Mouse (Mus musculus): Measurements from ENCODE around the gene Olfr116. TPM values are rescaled to one million over a fixed set of nuclear protein-coding genes. Genes with fewer than 3 reads are reported as not detected.

The Olfr116 gene
- total RNA-seq (2021) = not detected
- long read RNA-seq, experiment 1 = 0 reads
- long read RNA-seq, experiment 2 = 0 reads

- DNase-seq = no peak
Measured at GRCm38 (mm10) chr17:37627009-37627408, at the start of gene Olfr116, which contains the start of gene Olfr115. TSS of gene Olfr116 (minus strand) at chr17:37627199. TSS of gene Olfr115 (minus strand) at chr17:37627109.

- no peak for DNase-seq
Measured at GRCm38 (mm10) chr17:37666688-37667087, 39.7 kb upstream of the Olfr116 start, which contains the start of gene Olfr118. TSS of gene Olfr118 (plus strand) at chr17:37666988.

GRCm38 (mm10) chr17:37663682-37664081 lies 36.7 kb upstream of the Olfr116 start, which contains the start of gene Olfr117:
TSS of gene Olfr117 (minus strand) at chr17:37663782.
- DNase-seq = no peak

DNA sequence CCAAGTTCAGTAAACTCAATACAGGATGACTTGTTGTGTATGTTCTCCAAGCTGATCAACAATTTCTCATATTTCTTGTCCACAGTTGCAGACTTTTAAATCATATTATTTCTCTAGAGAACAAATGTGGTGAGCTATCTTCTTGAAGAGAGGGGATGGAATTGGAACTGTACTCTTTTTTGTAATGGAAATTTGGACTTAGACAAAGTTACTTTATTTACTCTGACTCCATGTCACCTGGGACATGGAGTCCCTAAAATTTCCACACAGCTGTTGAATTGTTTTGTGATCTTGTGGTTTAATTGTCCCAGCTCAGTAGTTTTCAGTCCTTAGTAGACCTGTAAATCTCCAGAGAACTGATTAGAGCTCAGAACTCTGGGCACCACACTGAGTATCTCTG lies 34.4 kb downstream of the Olfr116 start, which contains the start of gene Olfr114:
TSS of gene Olfr114 (minus strand) at position 101 of the 400 bp plus-strand sequence.
- no peak for DNase-seq

DNA sequence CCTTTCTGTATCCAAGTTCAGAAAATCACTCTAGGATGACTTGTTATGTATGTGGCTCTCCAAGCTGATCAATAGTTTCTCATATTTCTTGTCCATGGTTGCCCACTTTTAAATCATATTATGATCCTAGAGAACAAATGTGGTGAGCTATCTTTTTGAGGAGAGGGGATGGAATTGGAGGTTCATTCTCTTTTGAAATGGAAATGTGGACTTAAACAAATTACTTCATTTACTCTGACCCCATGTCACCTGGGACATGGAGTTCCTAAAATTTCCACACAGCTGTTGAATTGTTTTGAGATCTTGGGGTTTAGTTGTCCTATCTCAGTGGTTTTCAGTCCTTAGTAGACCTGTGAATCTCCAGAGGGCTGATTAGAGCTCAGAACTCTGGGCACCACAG lies 49.4 kb downstream of the Olfr116 start, which contains the start of gene Olfr113:
TSS of gene Olfr113 (minus strand) at position 101 of the 400 bp plus-strand sequence.
- no peak for DNase-seq

Other genes starting within 250 kb of the Olfr116 start
- not detected for gene Olfr105-ps, start 248.2 kb downstream of the Olfr116 start, total RNA-seq (2021)
- not detected for gene Olfr106-ps, start 236.8 kb downstream of the Olfr116 start, total RNA-seq (2021)
- not detected for gene Olfr107, start 228.0 kb downstream of the Olfr116 start, total RNA-seq (2021)
- gene Olfr108, start 181.7 kb downstream of the Olfr116 start, total RNA-seq (2021) = not detected
- gene Olfr109, start 168.3 kb downstream of the Olfr116 start, total RNA-seq (2021) = not detected
- gene H2-M2, start 143.6 kb downstream of the Olfr116 start, total RNA-seq (2021) = not detected
- gene Olfr110, start 134.7 kb downstream of the Olfr116 start, total RNA-seq (2021) = not detected
- gene Olfr111, start 119.2 kb downstream of the Olfr116 start, total RNA-seq (2021) = not detected
- gene Olfr112, start 57.7 kb downstream of the Olfr116 start, total RNA-seq (2021) = not detected
- gene Olfr113, start 49.5 kb downstream of the Olfr116 start, total RNA-seq (2021) = not detected
- gene Olfr114, start 34.5 kb downstream of the Olfr116 start, total RNA-seq (2021) = not detected
- gene Olfr115, start 90 bp downstream of the Olfr116 start, total RNA-seq (2021) = not detected
- gene Olfr117, start 36.6 kb upstream of the Olfr116 start, total RNA-seq (2021) = not detected
- gene Olfr118, start 39.8 kb upstream of the Olfr116 start, total RNA-seq (2021) = not detected
- gene Olfr119, start 69.4 kb upstream of the Olfr116 start, total RNA-seq (2021) = not detected
- gene Olfr120, start 94.6 kb upstream of the Olfr116 start, total RNA-seq (2021) = not detected
- gene Olfr121, start 121.7 kb upstream of the Olfr116 start, total RNA-seq (2021) = not detected
- not detected for gene Olfr122, start 141.4 kb upstream of the Olfr116 start, total RNA-seq (2021)
- not detected for gene Olfr123, start 166.3 kb upstream of the Olfr116 start, total RNA-seq (2021)
- not detected for gene Olfr124, start 172.7 kb upstream of the Olfr116 start, total RNA-seq (2021)
- not detected for gene Olfr125, start 205.8 kb upstream of the Olfr116 start, total RNA-seq (2021)
- gene Olfr126, start 220.3 kb upstream of the Olfr116 start, total RNA-seq (2021) = not detected

Measured in adrenal gland, postnatal 36 days (tissue).